In genomic region chr15:101860421-101861130, GRCm38 (mm10) we compare ENCODE assay signal across 8 mouse cellular contexts. TPM values are rescaled to one million over a fixed set of nuclear protein-coding genes. Genes with fewer than 3 reads are reported as not detected.
DNase-seq lines count a peak whose midpoint lies in the region; ATAC-seq and TF ChIP-seq lines count a peak whose summit lies in the region.

No protein-coding gene starts in this region.

- TF ChIP-seq RAD21 in CH12.LX (IDR thresholded peaks at IDR 0.05; ENCODE audit: low read depth, low read length): peak; percentile 3

- ATAC-seq in forebrain, postnatal 0 days: 0 out of 2 replicates have a peak, but pooled peaks have one; percentile 27
- no peak for ATAC-seq in limb, embryonic 12.5 days (ENCODE audit: insufficient number of reproducible peaks, insufficient read depth, low FRiP score, low TSS enrichment, low read depth)

- no peaks in the 10 kb centered on the region for H3K9me3 ChIP-seq in CH12.LX (replicated peaks; ENCODE audit: low read length)
- no peaks in the 10 kb centered on the region for H3K9me3 ChIP-seq in forebrain, postnatal 0 days (ENCODE audit: low read length)
- no peaks in the 10 kb centered on the region for H3K9me3 ChIP-seq in limb, embryonic 12.5 days

- peak; percentile 71 to 72 for DNase-seq in cerebellum, postnatal 10 days
- no peak for DNase-seq in cerebellum, adult 11 months
- peak; percentile 9 for DNase-seq in CH12.LX (ENCODE audit: extremely low read depth)
- DNase-seq in forebrain, postnatal 0 days: no peak
- no peak for DNase-seq in Muller cell, postnatal 12 days (ENCODE audit: inconsistent ontology term)
- DNase-seq in gastrocnemius, postnatal 36 days: no peak
- DNase-seq in left cerebral cortex, adult 18-20 months (ENCODE audit: low spot score in 2 of 2): no peak

- H3K27ac ChIP-seq in CH12.LX (ENCODE audit: insufficient read depth, low read depth): no peak overlapping the region
- no peak overlapping the region for H3K27ac ChIP-seq in forebrain, postnatal 0 days (ENCODE audit: low read depth, low read length)
- no peak overlapping the region for H3K27ac ChIP-seq in limb, embryonic 12.5 days

- intact Hi-C loops in gastrocnemius, postnatal 36 days (cut with DNase I): no loop called here

- TF ChIP-seq POLR2A in CH12.LX (IDR thresholded peaks at IDR 0.05; ENCODE audit: low read depth, low read length): no peak

- peak overlapping the region; percentile 69 for H3K4me2 ChIP-seq in CH12.LX (ENCODE audit: insufficient read depth, low read depth, poor library complexity, severe bottlenecking)
- H3K4me2 ChIP-seq in forebrain, postnatal 0 days (ENCODE audit: low read depth): peak overlapping the region; percentile 75
- peak overlapping the region; percentile 77 for H3K4me2 ChIP-seq in limb, embryonic 12.5 days

- in situ Hi-C loops in CH12.LX (cut with MboI; ENCODE audit: low pct_ligation_motif_present, low pct_unique_long_range_greater_than_20kb, low sequenced_read_pairs): no loop called here

- 60% methylated on average over 13 of the region's 13 CpGs for WGBS in forebrain, postnatal 0 days
- 48% methylated on average over 13 of the region's 13 CpGs for WGBS in limb, embryonic 12.5 days

- TF ChIP-seq CTCF in CH12.LX (conservative IDR thresholded peaks at IDR 0.05 in 1 of 2, IDR thresholded peaks at IDR 0.05 in 1 of 2; ENCODE audit: low read depth in 2 of 2, low read length in 2 of 2): peak in 1 of 2 experiments; percentile 42; a peak in 2 of 4 replicates
- TF ChIP-seq CTCF in forebrain, postnatal 0 days (IDR thresholded peaks at IDR 0.05; ENCODE audit: low read depth): peak; percentile 15; the same call in 1 of the 2 replicates

- no peak overlapping the region for H3K9ac ChIP-seq in CH12.LX (ENCODE audit: insufficient read depth, low read depth)
- no peak overlapping the region for H3K9ac ChIP-seq in forebrain, postnatal 0 days
- H3K9ac ChIP-seq in limb, embryonic 12.5 days (replicated peaks): no peak overlapping the region

- peaks cover 0 to 2% of the 10 kb centered on the region in 2 experiments; a peak in 1 of 4 replicates for H3K4me1 ChIP-seq in CH12.LX (ENCODE audit: control insufficient read depth in 1 of 2, insufficient read depth in 2 of 2)
- H3K4me1 ChIP-seq in forebrain, postnatal 0 days (ENCODE audit: insufficient read depth): 0 out of 2 replicates have a peak, but pooled peaks cover 3% of the 10 kb centered on the region
- H3K4me1 ChIP-seq in limb, embryonic 12.5 days (replicated peaks): peaks cover 11% of the 10 kb centered on the region

- dilution Hi-C loops in CH12.LX (cut with MboI; ENCODE audit: extremely low pct_ligation_motif_present, extremely low pct_unique_long_range_greater_than_20kb, low sequenced_read_pairs): no loop called here

- no peaks in the 10 kb centered on the region for H3K36me3 ChIP-seq in CH12.LX (replicated peaks in 1 of 2; ENCODE audit: control insufficient read depth in 1 of 2, insufficient read depth in 1 of 2, low read length in 1 of 2)
- H3K36me3 ChIP-seq in forebrain, postnatal 0 days (ENCODE audit: insufficient read depth): no peaks in the 10 kb centered on the region
- H3K36me3 ChIP-seq in limb, embryonic 12.5 days: no peaks in the 10 kb centered on the region

- H3K79me2 ChIP-seq in CH12.LX (replicated peaks; ENCODE audit: control insufficient read depth, extremely low read depth, insufficient read depth, poor library complexity, severe bottlenecking): no peaks in the 10 kb centered on the region

- H3K4me3 ChIP-seq in CH12.LX (replicated peaks in 1 of 3; ENCODE audit: low read depth in 2 of 3, low read length in 2 of 3, poor library complexity in 1 of 3): no peak overlapping the region
- H3K4me3 ChIP-seq in forebrain, postnatal 0 days (ENCODE audit: low read depth, low read length): no peak overlapping the region
- no peak overlapping the region; the same call in 1 of the 2 replicates for H3K4me3 ChIP-seq in limb, embryonic 12.5 days (replicated peaks)

- peaks cover 99% of the 10 kb centered on the region for H3K27me3 ChIP-seq in CH12.LX (replicated peaks)
- peaks cover 23% of the 10 kb centered on the region for H3K27me3 ChIP-seq in forebrain, postnatal 0 days (ENCODE audit: insufficient read depth, low read length)
- H3K27me3 ChIP-seq in limb, embryonic 12.5 days: peaks cover 84% of the 10 kb centered on the region

- no peak for TF ChIP-seq EP300 in CH12.LX (IDR thresholded peaks at IDR 0.05; ENCODE audit: low read length)

TF ChIP-seq in CH12.LX, 34 proteins besides CTCF, POLR2A, EP300 and RAD21:
- TF ChIP-seq SMC3 (IDR thresholded peaks at IDR 0.05; ENCODE audit: low read depth, low read length) (peak; percentile 24; the same call in 1 of the 2 replicates), MAX (IDR thresholded peaks at IDR 0.05; ENCODE audit: low read length) (no peak), ZMIZ1 (IDR thresholded peaks at IDR 0.05; ENCODE audit: low read depth, low read length) (no peak), CHD2 (IDR thresholded peaks at IDR 0.05; ENCODE audit: low read length) (no peak), NELFE (IDR thresholded peaks at IDR 0.05; ENCODE audit: low read depth, low read length) (no peak), JUND (conservative IDR thresholded peaks at IDR 0.05; ENCODE audit: low read depth, low read length) (no peak)

RNA-seq across cellular contexts. Expression of gene Krt77, which starts 8.9 kb away (rescaled TPM):
- total RNA-seq in CH12.LX (2012; rRNA removed): not detected in 2 replicates
- not detected in 2 replicates for total RNA-seq in CH12.LX (2014; rRNA removed)
- polyA plus RNA-seq in CH12.LX (2012; ENCODE audit: insufficient read length, low read depth): not detected in 2 replicates
- total RNA-seq in forebrain, postnatal 0 days (2014; rRNA removed): 3.7 and 7.7 TPM in 2 replicates
- 1.5 and 2.1 TPM in 2 replicates for polyA plus RNA-seq in forebrain, postnatal 0 days (2015; fragmentation: Nextera tagmentation; extraction: Ambion mirVana)
- not detected in 2 replicates for polyA plus RNA-seq in limb, embryonic 12.5 days (2016; fragmentation: Nextera tagmentation; extraction: Ambion mirVana)
- not detected for total RNA-seq in gastrocnemius, postnatal 36 days (2021)
- total RNA-seq in left cerebral cortex, adult 18-20 months (2021): 10 to 100 TPM; 13.4 to 16.9 TPM

RNA-seq across cellular contexts. Expression of gene Krt1, which starts 10.0 kb away (rescaled TPM):
- not detected in 2 replicates for total RNA-seq in CH12.LX (2012; rRNA removed)
- not detected in 2 replicates for total RNA-seq in CH12.LX (2014; rRNA removed)
- not detected in 2 replicates for polyA plus RNA-seq in CH12.LX (2012; ENCODE audit: insufficient read length, low read depth)
- 9.2 and 12.3 TPM in 2 replicates for total RNA-seq in forebrain, postnatal 0 days (2014; rRNA removed)
- polyA plus RNA-seq in forebrain, postnatal 0 days (2015; fragmentation: Nextera tagmentation; extraction: Ambion mirVana): 18.1 and 20.9 TPM in 2 replicates
- 1.5 and 2.0 TPM in 2 replicates for polyA plus RNA-seq in limb, embryonic 12.5 days (2016; fragmentation: Nextera tagmentation; extraction: Ambion mirVana)
- not detected for total RNA-seq in gastrocnemius, postnatal 36 days (2021)
- 1 to 10 TPM; 1.7 to 2.6 TPM for total RNA-seq in left cerebral cortex, adult 18-20 months (2021)

RNA-seq across cellular contexts. Expression of gene Krt76, which starts 32.1 kb away (rescaled TPM):
- not detected in 2 replicates for total RNA-seq in CH12.LX (2012; rRNA removed)
- not detected in 2 replicates for total RNA-seq in CH12.LX (2014; rRNA removed)
- polyA plus RNA-seq in CH12.LX (2012; ENCODE audit: insufficient read length, low read depth): not detected in 2 replicates
- total RNA-seq in forebrain, postnatal 0 days (2014; rRNA removed): not detected in 2 replicates
- polyA plus RNA-seq in forebrain, postnatal 0 days (2015; fragmentation: Nextera tagmentation; extraction: Ambion mirVana): not detected in 2 replicates
- polyA plus RNA-seq in limb, embryonic 12.5 days (2016; fragmentation: Nextera tagmentation; extraction: Ambion mirVana): not detected in 2 replicates
- not detected for total RNA-seq in gastrocnemius, postnatal 36 days (2021)
- not detected for total RNA-seq in left cerebral cortex, adult 18-20 months (2021)

RNA-seq across cellular contexts. Expression of gene Krt2, which starts 42.6 kb away (rescaled TPM):
- total RNA-seq in CH12.LX (2012; rRNA removed) (not detected in 2 replicates), CH12.LX (2014; rRNA removed) (not detected in 2 replicates)
- not detected in 2 replicates for polyA plus RNA-seq in CH12.LX (2012; ENCODE audit: insufficient read length, low read depth)
- total RNA-seq in forebrain, postnatal 0 days (2014; rRNA removed): 0.15 and 0.29 TPM in 2 replicates
- 0.05 and 0.11 TPM in 2 replicates for polyA plus RNA-seq in forebrain, postnatal 0 days (2015; fragmentation: Nextera tagmentation; extraction: Ambion mirVana)
- polyA plus RNA-seq in limb, embryonic 12.5 days (2016; fragmentation: Nextera tagmentation; extraction: Ambion mirVana): 0.13 and 0.15 TPM in 2 replicates
- not detected for total RNA-seq in gastrocnemius, postnatal 36 days (2021)
- under 1 TPM; 0.28 to 0.67 TPM for total RNA-seq in left cerebral cortex, adult 18-20 months (2021)

RNA-seq across cellular contexts. Expression of gene Krt73, which starts 58.4 kb away (rescaled TPM):
- total RNA-seq in CH12.LX (2012; rRNA removed) (not detected in 2 replicates), CH12.LX (2014; rRNA removed) (not detected in 2 replicates)
- polyA plus RNA-seq in CH12.LX (2012; ENCODE audit: insufficient read length, low read depth): not detected in 2 replicates
- total RNA-seq in forebrain, postnatal 0 days (2014; rRNA removed): 0.24 and 0.38 TPM in 2 replicates
- polyA plus RNA-seq in forebrain, postnatal 0 days (2015; fragmentation: Nextera tagmentation; extraction: Ambion mirVana): 0.54 and 0.69 TPM in 2 replicates
- polyA plus RNA-seq in limb, embryonic 12.5 days (2016; fragmentation: Nextera tagmentation; extraction: Ambion mirVana): not detected in 2 replicates
- not detected for total RNA-seq in gastrocnemius, postnatal 36 days (2021)
- total RNA-seq in left cerebral cortex, adult 18-20 months (2021): 1 to 10 TPM; 1.7 TPM

Comparison
In these comparisons a context has a peak if more than half of its experiments do, and no peak if none do; other contexts are left out.
1. DNase-seq: peak in cerebellum, postnatal 10 days (2 of 2) and CH12.LX (single experiment); none in cerebellum, adult 11 months (single experiment), forebrain, postnatal 0 days (single experiment), Muller cell, postnatal 12 days (single experiment), gastrocnemius, postnatal 36 days (0 of 2) and left cerebral cortex, adult 18-20 months (0 of 2).
2. Peak in every context shown above with its lines, with median percentiles within 50 percentile points of each other: H3K4me2 ChIP-seq.